Mouse (Mus musculus) ovary, postnatal 10 days (tissue): ENCODE measurements at regions not wholly inside any gene's neighbourhood (a gene's known extent, or its start where the extent isn't known, plus 50 kb on each side); places are given as distances from the start of the nearest gene placed in this dataset.

Experiments
- DNase-seq: peaks from one replicate; pipeline ENCODE4 v3.0.0; 2022; ENCODE audit warnings: low spot score

DNA sequence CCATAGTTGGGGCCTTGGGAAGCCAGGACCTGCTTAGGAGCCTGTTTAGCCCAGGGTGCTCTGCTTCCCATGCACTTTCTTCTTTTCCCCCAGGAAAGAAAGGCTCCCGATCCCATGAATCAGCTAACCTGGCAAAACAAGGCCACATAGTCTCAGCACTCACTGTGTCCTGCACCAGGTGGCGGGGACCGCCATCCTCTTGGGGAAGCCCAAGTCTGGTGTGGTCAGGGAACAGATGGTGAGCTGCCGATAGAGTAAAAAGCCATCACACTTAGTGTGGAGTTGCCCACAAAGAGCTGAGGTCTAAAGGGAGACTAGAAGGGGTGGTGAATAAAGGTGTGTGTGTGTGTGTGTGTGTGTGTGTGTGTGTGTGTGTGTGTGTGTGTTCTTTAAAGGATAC lies 57.0 kb upstream of the Lrpap1 start:
- DNase-seq, result no peak

DNA sequence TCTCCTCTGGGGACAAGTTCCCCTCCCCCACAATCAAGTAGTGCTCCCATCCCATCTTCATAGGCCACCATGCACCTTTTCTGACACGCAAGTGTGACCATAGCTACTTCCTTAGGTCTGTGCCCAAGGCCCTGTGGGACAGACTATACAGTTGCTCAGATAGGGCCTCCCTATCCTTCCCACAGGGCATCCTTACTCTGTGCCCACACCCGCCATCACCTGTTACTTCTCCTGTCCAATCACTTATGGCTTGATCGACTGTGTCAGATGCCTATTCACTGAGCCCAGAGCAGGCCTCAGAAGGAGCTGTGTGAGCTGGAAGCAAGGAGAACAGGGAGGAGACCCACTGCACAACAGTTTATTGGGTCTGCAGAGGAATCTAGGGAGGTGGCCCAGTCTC lies 56.6 kb upstream of the Lrpap1 start:
- DNase-seq, result no peak

DNA sequence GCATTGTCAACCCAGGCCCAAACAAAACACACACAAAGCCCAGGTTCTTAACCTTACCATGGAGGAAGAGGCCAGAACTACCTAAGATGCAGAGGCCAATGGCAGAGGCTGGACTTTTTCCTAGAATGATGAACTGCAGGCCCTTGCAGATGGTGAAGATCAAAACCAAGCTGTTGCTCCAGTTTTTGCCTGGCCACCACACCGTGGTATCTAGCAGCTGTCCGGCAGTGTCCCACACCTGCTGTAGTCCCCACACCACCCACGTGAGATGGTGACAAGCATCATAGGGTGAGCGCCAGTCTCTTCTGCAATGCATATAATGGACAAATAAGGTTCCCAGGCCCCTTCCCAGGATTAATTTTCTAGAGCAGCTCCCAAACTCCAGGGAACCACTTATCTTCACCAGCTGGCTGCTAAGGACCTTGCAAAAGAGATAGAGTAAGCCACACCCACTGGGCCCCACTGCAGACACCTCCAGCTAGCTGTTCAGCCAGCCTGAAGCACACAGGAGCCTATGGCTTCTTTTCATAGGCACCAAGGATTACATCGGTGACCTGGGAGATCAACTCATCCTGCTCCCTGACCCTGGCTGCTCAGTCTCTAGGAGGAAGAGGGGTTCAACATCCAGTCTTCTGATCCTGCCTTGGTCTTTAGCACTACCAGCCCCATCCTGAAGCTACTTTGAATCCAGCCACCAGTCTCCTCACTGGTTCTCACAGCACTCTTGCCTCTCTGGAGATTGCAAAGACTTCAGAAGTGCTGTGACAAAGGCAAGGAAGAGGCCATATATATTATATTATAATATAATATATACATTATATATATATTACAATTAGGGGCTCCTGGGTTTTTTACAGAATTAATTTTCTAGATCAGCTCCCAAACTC lies 55.6 kb upstream of the Lrpap1 start:
- DNase-seq, result no peak

GRCm38 (mm10) chr5:35159854-35160253 lies 54.3 kb upstream of the Lrpap1 start:
- no peak for DNase-seq

GRCm38 (mm10) chr5:35159178-35159661 lies 53.7 kb upstream of the Lrpap1 start:
- no peak for DNase-seq

GRCm38 (mm10) chr5:35158346-35159047 lies 52.9 kb upstream of the Lrpap1 start:
- no peak for DNase-seq

- DNase-seq, result no peak
Measured at GRCm38 (mm10) chr5:35156371-35156770, 50.8 kb upstream of the Lrpap1 start.

DNA sequence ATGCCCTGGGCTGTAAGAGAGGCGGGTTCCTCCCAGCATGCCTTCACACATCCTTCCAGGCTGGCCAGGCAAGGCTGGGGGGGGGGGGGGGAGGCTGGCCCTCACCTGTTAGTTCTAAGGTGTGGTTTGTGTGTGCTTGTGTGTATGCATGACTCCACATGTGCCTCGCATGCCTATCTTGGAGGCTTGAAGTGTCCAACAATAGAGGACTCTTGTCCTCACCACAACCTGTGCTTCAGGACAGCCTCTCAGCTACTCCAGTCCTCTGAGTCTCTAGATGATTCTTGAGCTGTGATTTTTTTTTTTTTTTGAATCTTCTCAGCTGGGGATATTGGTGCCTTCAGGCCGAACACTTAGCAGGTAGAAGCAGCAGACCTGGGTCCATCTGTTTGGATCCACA lies 50.2 kb upstream of the Lrpap1 start:
- DNase-seq, result no peak
